Mouse (Mus musculus) kidney, embryonic 14.5 days (tissue): ENCODE data around the gene Rfc1. TPM values are rescaled to one million over a fixed set of nuclear protein-coding genes. Genes with fewer than 3 reads are reported as not detected.

ENCODE experiments used
- polyA plus RNA-seq: library from polyadenylated mRNA; unstranded; fragments of >200 nt; fragmentation: Nextera tagmentation; extraction: Ambion mirVana; gene quantifications from 2 replicates; pipeline ENCODE4 v1.2.1, GENCODE M21; 2014

Gene Rfc1
- polyA plus RNA-seq, 1 experiment from 2014 or later: 100 TPM

Other genes with a start within 250 kb of the Rfc1 start
- gene Tmem156, start 243.5 kb downstream of the Rfc1 start, polyA plus RNA-seq: 0.13 and 0.31 TPM in 2 replicates
- gene Klhl5, start 228.1 kb downstream of the Rfc1 start, polyA plus RNA-seq: 16.1 and 22.4 TPM in 2 replicates
- gene Wdr19, start 136.0 kb downstream of the Rfc1 start, polyA plus RNA-seq: 8.7 and 15.8 TPM in 2 replicates
- gene Klb, start 12.6 kb upstream of the Rfc1 start, polyA plus RNA-seq: not detected in 2 replicates
- gene Rpl9, start 55.8 kb upstream of the Rfc1 start, polyA plus RNA-seq: 1,219 and 1,442 TPM in 2 replicates
- gene Lias, start 55.8 kb upstream of the Rfc1 start, polyA plus RNA-seq: 66.5 and 68.3 TPM in 2 replicates
- 56.2 and 68.9 TPM in 2 replicates for gene Ugdh, start 100.3 kb upstream of the Rfc1 start, polyA plus RNA-seq
- not detected in 2 replicates for gene Gm43552, start 157.2 kb upstream of the Rfc1 start, polyA plus RNA-seq
- 83.9 and 91.6 TPM in 2 replicates for gene Smim14, start 201.5 kb upstream of the Rfc1 start, polyA plus RNA-seq
- gene Ube2k, start 201.6 kb upstream of the Rfc1 start, polyA plus RNA-seq: 154 and 186 TPM in 2 replicates